Mouse (Mus musculus) liver, embryonic 11.5 days (tissue): Measurements from ENCODE around the gene Slc5a3. TPM values are rescaled to one million over a fixed set of nuclear protein-coding genes. Genes with fewer than 3 reads are reported as not detected.
"Not testable (repeated sequence)": the region's sequence is repeated elsewhere in the genome, so short reads cannot be mapped to it uniquely, and the experiment has no call there.

Source experiments
- ATAC-seq: fragments of 200-750 bp; cut with Nextera tagmentation; replicated peaks from 2 replicates; pipeline ENCODE4 v1.8.0; 2017; ENCODE audit warnings: moderate number of reproducible peaks, mild to moderate bottlenecking, moderate TSS enrichment, moderate library complexity; ENCODE audit not compliant: low FRiP score
- DNase-seq: peaks from one replicate; pipeline ENCODE4 v3.0.0-alpha.2; 2017; ENCODE audit warnings: low spot score
- H3K27ac ChIP-seq: fragments of 300-500 bp; sonication (generic); 2 replicates; pipeline ENCODE4 v1.5.1; 2014; ENCODE audit warnings: mild to moderate bottlenecking, low read depth, low read length, control low read depth
- H3K27me3 ChIP-seq: fragments of 300-500 bp; sonication (generic); replicated peaks from 2 replicates; pipeline ENCODE4 v1.6.1; 2014; ENCODE audit warnings: low read length, mixed read lengths; ENCODE audit not compliant: control insufficient read depth, insufficient read depth
- H3K36me3 ChIP-seq: fragments of 300-500 bp; sonication (generic); 2 replicates; pipeline ENCODE4 v1.6.1; 2014; ENCODE audit warnings: mild to moderate bottlenecking, low read length, moderate library complexity, mixed read lengths; ENCODE audit not compliant: control insufficient read depth, insufficient read depth
- H3K4me1 ChIP-seq: fragments of 300-500 bp; sonication (generic); replicated peaks from 2 replicates; pipeline ENCODE4 v1.6.1; 2014; ENCODE audit warnings: low read length, mixed read lengths; ENCODE audit not compliant: control insufficient read depth, insufficient read depth
- H3K4me2 ChIP-seq: fragments of 300-500 bp; sonication (generic); 2 replicates; pipeline ENCODE4 v1.6.1; 2014; ENCODE audit warnings: mild to moderate bottlenecking, control low read depth, moderate library complexity
- H3K4me3 ChIP-seq: fragments of 300-500 bp; sonication (generic); 2 replicates; pipeline ENCODE4 v1.5.1; 2014; ENCODE audit warnings: low read depth, low read length, control low read depth
- H3K9ac ChIP-seq: fragments of 300-500 bp; sonication (generic); 2 replicates; pipeline ENCODE4 v1.6.1; 2014; ENCODE audit warnings: low read depth, low read length, control low read depth
- H3K9me3 ChIP-seq: fragments of 300-500 bp; sonication (generic); 2 replicates; pipeline ENCODE4 v1.6.1; 2016; ENCODE audit warnings: low read length, inconsistent platforms, mixed read lengths; ENCODE audit not compliant: control insufficient read depth
- WGBS: fragments of 180-500 bp; shearing (Covaris S2); extraction: QIAGEN DNeasy Blood & Tissue Kit; methylation state at CpG from one replicate; pipeline ENCODE4 v1.1.7; 2014; 5-methylcytosine and 5-hydroxymethylcytosine counted together
- polyA plus RNA-seq: library from polyadenylated mRNA; unstranded; fragments of >200 nt; fragmentation: Nextera tagmentation; extraction: Ambion mirVana; gene quantifications from 2 replicates; pipeline ENCODE4 v1.2.1, GENCODE M21; 2014

Slc5a3 gene
- polyA plus RNA-seq, 1 experiment from 2014 or later: 5.6 TPM

GRCm38 (mm10) chr16:92089225-92089624, 31.1 kb downstream of the Slc5a3 start:
- 64% methylated on average over 3 of the region's 3 CpGs for WGBS

GRCm38 (mm10) chr16:92091876-92092275, 33.8 kb downstream of the Slc5a3 start:
- no peaks in the 10 kb centered on the region; the same call in 1 of the 2 replicates for H3K36me3 ChIP-seq
- H3K4me3 ChIP-seq: no peak overlapping the region
- no peak for DNase-seq
- H3K27ac ChIP-seq: no peak overlapping the region
- WGBS: 85% methylated on average over 5 of the region's 5 CpGs
- no peak overlapping the region for H3K9ac ChIP-seq
- no peaks in the 10 kb centered on the region for H3K9me3 ChIP-seq
- ATAC-seq: no peak
- H3K4me1 ChIP-seq: no peaks in the 10 kb centered on the region
- H3K27me3 ChIP-seq: no peaks in the 10 kb centered on the region
- H3K4me2 ChIP-seq: no peak overlapping the region

More at GRCm38 (mm10) chr16:92089225-92089624, 31.1 kb downstream of the Slc5a3 start:
- Histone ChIP-seq H3K9ac (no peak overlapping the region), H3K27me3 (no peaks in the 10 kb centered on the region), H3K36me3 (no peaks in the 10 kb centered on the region), H3K4me3 (no peak overlapping the region), H3K4me1 (no peaks in the 10 kb centered on the region), H3K27ac (no peak overlapping the region), H3K9me3 (no peaks in the 10 kb centered on the region), H3K4me2 (no peak overlapping the region)
- DNase-seq (no peak), ATAC-seq (no peak)

- H3K9me3 ChIP-seq: no peaks in the 10 kb centered on the region
- no peaks in the 10 kb centered on the region for H3K27me3 ChIP-seq
- ATAC-seq (no peak), DNase-seq (no peak)
- no peaks in the 10 kb centered on the region for H3K4me1 ChIP-seq
- no peak overlapping the region for H3K9ac ChIP-seq
- WGBS: 82% methylated on average over 10 of the region's 10 CpGs
- H3K36me3 ChIP-seq: peaks cover 2% of the 10 kb centered on the region; the same call in 1 of the 2 replicates
- no peak overlapping the region for H3K4me3 ChIP-seq
- H3K4me2 ChIP-seq: no peak overlapping the region
- no peak overlapping the region for H3K27ac ChIP-seq
These were observed 40.4 kb downstream of the Slc5a3 start for GRCm38 (mm10) chr16:92098351-92099051.

- Histone ChIP-seq H3K27ac (no peak overlapping the region), H3K4me2 (no peak overlapping the region), H3K4me3 (no peak overlapping the region), H3K9me3 (no peaks in the 10 kb centered on the region), H3K27me3 (no peaks in the 10 kb centered on the region), H3K36me3 (peaks cover 2% of the 10 kb centered on the region; the same call in 1 of the 2 replicates), H3K9ac (no peak overlapping the region), H3K4me1 (peaks cover 2% of the 10 kb centered on the region; the same call in 1 of the 2 replicates)
- no peak for ATAC-seq
- DNase-seq: no peak
- 88% methylated on average over 16 of the region's 16 CpGs for WGBS
These were observed 41.5 kb downstream of the Slc5a3 start for GRCm38 (mm10) chr16:92099598-92099997.

- DNase-seq (no peak), ATAC-seq (no peak)
- Histone ChIP-seq H3K36me3 (peaks cover 2% of the 10 kb centered on the region; the same call in 1 of the 2 replicates), H3K4me3 (no peak overlapping the region), H3K9me3 (no peaks in the 10 kb centered on the region), H3K4me2 (no peak overlapping the region), H3K9ac (no peak overlapping the region), H3K27me3 (no peaks in the 10 kb centered on the region), H3K27ac (no peak overlapping the region), H3K4me1 (peaks cover 2% of the 10 kb centered on the region; the same call in 1 of the 2 replicates)
- WGBS: 76% methylated on average over 4 of the region's 4 CpGs
These were observed 42.0 kb downstream of the Slc5a3 start for GRCm38 (mm10) chr16:92100111-92100510.

GRCm38 (mm10) chr16:92102115-92102514, 44.0 kb downstream of the Slc5a3 start:
- H3K27me3 ChIP-seq: no peaks in the 10 kb centered on the region
- no peak overlapping the region for H3K4me3 ChIP-seq
- peaks cover 2% of the 10 kb centered on the region; the same call in 1 of the 2 replicates for H3K4me1 ChIP-seq
- DNase-seq: no peak
- H3K27ac ChIP-seq: no peak overlapping the region
- WGBS: 84% methylated on average over 5 of the region's 5 CpGs
- H3K4me2 ChIP-seq: no peak overlapping the region
- H3K36me3 ChIP-seq: peaks cover 2% of the 10 kb centered on the region; the same call in 1 of the 2 replicates
- H3K9me3 ChIP-seq: no peaks in the 10 kb centered on the region
- ATAC-seq: no peak
- H3K9ac ChIP-seq: no peak overlapping the region

GRCm38 (mm10) chr16:92102931-92103330, 44.8 kb downstream of the Slc5a3 start:
- H3K4me2 ChIP-seq, ATAC-seq, H3K9me3 ChIP-seq, DNase-seq, H3K27me3 ChIP-seq, H3K9ac ChIP-seq, H3K4me3 ChIP-seq, H3K27ac ChIP-seq, H3K4me1 ChIP-seq, H3K36me3 ChIP-seq: not testable (repeated sequence)
- 90% methylated on average over 6 of the region's 7 CpGs for WGBS

- Histone ChIP-seq H3K27ac (no peak overlapping the region), H3K36me3 (peaks cover 2% of the 10 kb centered on the region; the same call in 1 of the 2 replicates)
- DNase-seq: no peak
These were observed 45.6 kb downstream of the Slc5a3 start for GRCm38 (mm10) chr16:92103572-92104331.

More at GRCm38 (mm10) chr16:92103572-92104331, 45.6 kb downstream of the Slc5a3 start:
- Histone ChIP-seq H3K4me2 (no peak overlapping the region), H3K4me1 (peaks cover 2% of the 10 kb centered on the region; the same call in 1 of the 2 replicates), H3K27me3 (no peaks in the 10 kb centered on the region), H3K9ac (no peak overlapping the region), H3K4me3 (no peak overlapping the region), H3K9me3 (no peaks in the 10 kb centered on the region)
- ATAC-seq: no peak
- WGBS: 71% methylated on average over 9 of the region's 9 CpGs
